Comparison of ENCODE assay signal across 22 mouse cellular contexts in the genomic region with DNA sequence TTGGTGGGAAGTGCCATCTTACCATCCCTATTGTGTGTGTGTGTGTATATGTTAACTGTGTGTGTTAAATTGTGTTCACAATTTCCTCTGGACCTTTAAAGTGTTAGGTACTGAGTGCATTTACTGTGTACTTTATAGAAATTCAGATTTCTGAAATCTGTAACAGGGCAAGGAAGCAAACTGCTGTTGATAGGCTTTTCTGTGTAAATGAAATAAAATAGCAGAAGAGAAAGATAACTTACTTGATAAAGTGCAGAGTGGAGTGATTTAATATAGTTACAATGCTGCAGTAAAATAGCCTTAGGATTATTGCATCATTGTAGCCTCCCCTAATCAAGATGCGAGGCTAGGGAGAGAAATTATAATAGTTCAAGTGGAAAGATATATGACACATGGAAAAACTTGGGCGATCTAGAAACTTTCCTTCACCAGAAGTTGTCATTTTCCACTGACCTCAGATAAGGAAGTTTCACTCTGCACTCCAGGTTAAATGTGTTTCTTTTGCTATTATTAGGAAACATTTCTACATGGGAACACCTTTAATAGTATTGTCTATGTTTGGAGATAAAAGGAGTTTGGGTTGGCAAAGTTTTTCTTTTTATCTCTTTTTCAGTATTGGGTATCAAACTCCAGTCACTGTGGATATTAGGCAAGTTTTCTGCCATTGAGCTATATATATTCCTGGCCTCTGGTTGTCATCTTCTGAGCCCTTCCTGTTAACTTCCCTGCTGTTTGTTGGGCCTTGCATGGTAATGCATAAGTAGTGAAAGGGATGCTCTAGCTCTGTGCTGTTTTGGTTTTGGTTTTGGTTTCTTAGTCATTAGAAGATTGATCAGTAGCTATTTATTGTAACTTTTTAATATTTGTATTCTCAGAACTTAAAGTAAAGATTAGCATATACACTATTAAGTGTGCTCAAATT. TPM values are rescaled to one million over a fixed set of nuclear protein-coding genes. Genes with fewer than 3 reads are reported as not detected.
A peak's percentile ranks its signal among the peaks of the same experiment; 100 is the strongest.
DNase-seq lines count a peak whose midpoint lies in the region; ATAC-seq lines count a peak whose summit lies in the region.
"Had no signal": no experiment of that assay in that cellular context is flagged by ENCODE, and none has a peak within 500 bp of the region (broad histone marks: within the 10 kb centered on the region; RNA-seq: fewer than 3 reads in every experiment).

No protein-coding gene starts in this region.

- H3K36me3 ChIP-seq in liver, embryonic 12.5 days, result 0 out of 2 replicates have a peak, but pooled peaks cover 2% of the 10 kb centered on the region
- H3K36me3 ChIP-seq: forebrain, embryonic 10.5 days; hindbrain, embryonic 13.5 days; limb, embryonic 12.5 days; lung, embryonic 15.5 days; midbrain, embryonic 12.5 days had no signal

- peaks cover 77% of the 10 kb centered on the region for H3K4me1 ChIP-seq in liver, embryonic 12.5 days
- H3K4me1 ChIP-seq: forebrain, embryonic 10.5 days; hindbrain, embryonic 13.5 days had no signal

- DNase-seq in liver, result no peak
- no peak for DNase-seq in kidney, adult 18-20 months
- DNase-seq in thymus, postnatal 25 days, result no peak
- no peak for DNase-seq in cerebellum, postnatal 4 days (ENCODE audit: low spot score in 2 of 2)
- DNase-seq: adrenal gland, postnatal 36 days; cerebellum, adult 9-10 months; gastrocnemius, postnatal 14 days; heart, adult 18-20 months; kidney, adult 8-10 months; kidney, postnatal 14 days; lung, postnatal 4 days had no signal

- no peak overlapping the region for H3K9ac ChIP-seq in liver, embryonic 12.5 days
- H3K9ac ChIP-seq: hindbrain, embryonic 13.5 days; limb, embryonic 12.5 days; liver, embryonic 14.5 days; lung, embryonic 15.5 days; midbrain, embryonic 12.5 days had no signal

- 0 out of 2 replicates have a peak overlapping the region, but pooled peaks have one; percentile 45 for H3K27ac ChIP-seq in liver, embryonic 12.5 days
- H3K27ac ChIP-seq: forebrain, embryonic 10.5 days; hindbrain, embryonic 13.5 days; limb, embryonic 12.5 days; liver, embryonic 14.5 days; lung, embryonic 15.5 days; midbrain, embryonic 12.5 days; stomach, postnatal 0 days had no signal

- H3K27me3 ChIP-seq in liver, embryonic 12.5 days (replicated peaks), result no peaks in the 10 kb centered on the region
- H3K27me3 ChIP-seq: hindbrain, embryonic 13.5 days; limb, embryonic 12.5 days; lung, embryonic 15.5 days; midbrain, embryonic 12.5 days had no signal

- H3K4me2 ChIP-seq in liver, embryonic 12.5 days, result 0 out of 2 replicates have a peak overlapping the region, but pooled peaks have one; percentile 8
- H3K4me2 ChIP-seq: hindbrain, embryonic 13.5 days; limb, embryonic 12.5 days; lung, embryonic 15.5 days; midbrain, embryonic 12.5 days had no signal

- no peak overlapping the region for H3K4me3 ChIP-seq in liver, embryonic 12.5 days
- H3K4me3 ChIP-seq: forebrain, embryonic 10.5 days; hindbrain, embryonic 13.5 days; limb, embryonic 12.5 days; lung, embryonic 15.5 days; midbrain, embryonic 12.5 days had no signal

- 51% methylated on average over 2 of the region's 2 CpGs for WGBS in liver, embryonic 12.5 days (ENCODE audit: insufficient replicate concordance)

- no peak for ATAC-seq in liver, embryonic 12.5 days
- peak; percentile 84 for ATAC-seq in activated CD4-positive, CD25-positive, alpha-beta regulatory T cell, adult 4 months
- 0 out of 2 replicates have a peak, but pooled peaks have one; percentile 12 for ATAC-seq in megakaryocyte, adult 5-6 weeks (ENCODE audit: poor library complexity, severe bottlenecking)
- ATAC-seq: forebrain, embryonic 16.5 days had no signal

- no peaks in the 10 kb centered on the region for H3K9me3 ChIP-seq in liver, embryonic 12.5 days (replicated peaks)
- H3K9me3 ChIP-seq: forebrain, embryonic 10.5 days; hindbrain, embryonic 13.5 days; limb, embryonic 12.5 days; lung, embryonic 15.5 days; midbrain, embryonic 12.5 days had no signal

RNA-seq across cellular contexts. Expression of gene Adam10, which starts 13.2 kb away (rescaled TPM):
- polyA plus RNA-seq in liver, embryonic 12.5 days (2016; fragmentation: Nextera tagmentation; extraction: Ambion mirVana), result 101 and 107 TPM in 2 replicates
- polyA plus RNA-seq in activated CD4-positive, CD25-positive, alpha-beta regulatory T cell, adult 4 months (2017; shearing (Covaris generic)), result 10 to 100 TPM; 72.7 to 77.6 TPM
- 113 TPM in 2 replicates for total RNA-seq in megakaryocyte, adult 5-6 weeks (2015)
- total RNA-seq in megakaryocyte, adult 5-6 weeks (2017), result 51.2 and 59.8 TPM in 2 replicates

RNA-seq across cellular contexts. Expression of gene Mindy2, which starts 35.1 kb away (rescaled TPM):
- 28.9 and 29.6 TPM in 2 replicates for polyA plus RNA-seq in liver, embryonic 12.5 days (2016; fragmentation: Nextera tagmentation; extraction: Ambion mirVana)
- polyA plus RNA-seq in activated CD4-positive, CD25-positive, alpha-beta regulatory T cell, adult 4 months (2017; shearing (Covaris generic)), result 10 to 100 TPM in 1 of 2 experiments, 1 to 10 TPM in 1; 9.0 to 14.8 TPM
- total RNA-seq in megakaryocyte, adult 5-6 weeks (2015), result 29.4 and 33.7 TPM in 2 replicates
- 28.0 and 38.9 TPM in 2 replicates for total RNA-seq in megakaryocyte, adult 5-6 weeks (2017)

RNA-seq across cellular contexts. Expression of gene Gm10642, which starts 36.0 kb away (rescaled TPM):
- polyA plus RNA-seq in liver, embryonic 12.5 days (2016; fragmentation: Nextera tagmentation; extraction: Ambion mirVana), result 1.5 and 1.6 TPM in 2 replicates
- polyA plus RNA-seq in activated CD4-positive, CD25-positive, alpha-beta regulatory T cell, adult 4 months (2017; shearing (Covaris generic)), result under 1 TPM; 0.61 to 0.71 TPM
- total RNA-seq in megakaryocyte, adult 5-6 weeks (2015), result 0.18 and 1.0 TPM in 2 replicates
- total RNA-seq in megakaryocyte, adult 5-6 weeks (2017), result 0.85 and 0.99 TPM in 2 replicates
